Mouse (Mus musculus) cerebellum, adult (tissue): ENCODE measurements around the gene Pou2f3.

Experiments used
- ATAC-seq: cut with Nextera tagmentation; 2 replicates; pipeline ENCODE4 v1.9.2; 2017; ENCODE audit warnings: mild to moderate bottlenecking, moderate library complexity, mixed read lengths; ENCODE audit not compliant: insufficient number of reproducible peaks, low FRiP score, low TSS enrichment

Gene Pou2f3

DNA sequence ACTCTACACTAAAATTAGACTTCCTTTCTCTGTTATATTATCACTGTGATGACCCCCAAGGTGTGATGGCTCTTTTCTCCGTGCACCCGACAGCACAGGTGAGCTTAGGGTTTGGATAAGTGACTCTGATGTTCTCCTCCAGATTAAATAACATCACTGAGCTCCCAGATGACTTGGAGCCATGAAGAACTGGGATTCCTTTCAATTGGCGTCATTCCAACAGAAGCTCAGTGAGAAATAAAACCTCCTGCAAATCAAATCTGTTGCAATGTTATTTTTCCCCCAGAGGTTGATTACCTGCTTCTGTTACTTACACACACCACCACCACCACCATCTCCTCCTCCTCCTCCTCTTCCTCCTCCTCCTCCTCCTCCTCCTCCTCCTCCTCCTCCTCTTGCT lies 116.4 kb downstream of the Pou2f3 start:
- ATAC-seq = no peak

DNA sequence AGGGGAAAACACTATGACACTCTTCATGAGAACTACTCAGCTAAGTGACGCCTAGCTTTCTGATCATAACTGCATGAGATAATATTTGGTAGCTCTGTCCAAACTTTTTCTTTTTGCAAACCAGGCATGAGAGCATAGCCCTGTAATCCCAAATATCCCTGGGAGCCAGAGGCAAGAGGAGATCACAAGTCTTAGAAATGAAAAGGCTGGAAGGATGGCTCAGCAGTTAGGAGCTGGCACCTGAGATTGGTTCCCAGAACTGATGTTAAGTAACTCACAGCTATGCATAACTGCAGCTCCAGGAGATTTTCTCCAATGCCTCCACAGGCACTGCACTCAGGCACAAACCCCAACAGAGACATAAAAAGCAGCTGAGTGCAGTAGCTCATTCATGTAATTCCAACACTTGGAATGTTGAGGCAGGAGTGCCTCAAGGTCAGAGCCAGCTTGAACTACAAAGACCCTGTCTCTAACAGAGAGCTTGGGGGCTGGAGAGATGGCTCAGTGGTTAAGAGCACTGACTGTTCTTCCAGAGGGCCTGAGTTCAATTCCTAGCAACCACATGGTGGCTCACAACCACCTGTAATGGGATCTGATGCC lies 124.4 kb downstream of the Pou2f3 start:
- no peak for ATAC-seq

DNA sequence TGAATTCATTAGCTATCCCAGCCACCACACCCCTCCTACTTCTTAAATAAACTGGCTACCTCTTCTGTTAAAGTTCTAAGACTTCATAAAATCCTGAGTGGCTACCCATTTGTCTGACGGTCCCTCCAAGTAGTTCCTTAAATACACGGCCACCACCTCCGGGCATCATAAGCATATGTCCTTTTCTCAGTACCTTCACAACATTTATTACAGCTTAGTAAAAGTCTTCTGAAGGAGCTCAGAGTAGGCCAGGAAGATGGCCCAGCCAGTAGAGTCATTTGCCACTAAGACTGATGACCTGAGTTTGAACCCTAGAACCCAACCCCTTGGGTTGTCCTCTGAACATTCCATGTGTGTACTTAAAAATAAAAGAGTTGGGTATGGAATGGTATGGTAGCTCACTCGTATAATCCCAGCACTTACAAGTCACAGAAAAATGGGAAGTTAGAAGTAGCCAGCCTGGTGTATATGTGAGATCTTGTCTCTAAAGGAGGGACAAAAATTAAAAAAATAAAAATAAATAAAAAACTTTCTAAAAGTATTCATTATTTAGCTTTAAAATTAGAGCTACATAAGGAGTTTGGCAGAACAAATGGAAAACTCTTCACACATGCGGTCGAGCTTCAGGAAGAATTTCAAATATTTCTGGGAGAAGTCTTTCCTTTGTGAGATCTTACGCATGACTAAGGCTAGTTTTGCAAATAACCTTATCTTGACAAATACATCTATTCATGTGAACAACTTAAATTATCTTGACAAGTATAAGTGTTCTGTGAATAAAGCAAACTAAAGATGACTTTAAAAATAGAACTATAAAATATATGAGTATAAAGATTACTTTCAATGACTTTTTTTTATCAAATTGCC lies 125.4 kb downstream of the Pou2f3 start:
- ATAC-seq = no peak

DNA sequence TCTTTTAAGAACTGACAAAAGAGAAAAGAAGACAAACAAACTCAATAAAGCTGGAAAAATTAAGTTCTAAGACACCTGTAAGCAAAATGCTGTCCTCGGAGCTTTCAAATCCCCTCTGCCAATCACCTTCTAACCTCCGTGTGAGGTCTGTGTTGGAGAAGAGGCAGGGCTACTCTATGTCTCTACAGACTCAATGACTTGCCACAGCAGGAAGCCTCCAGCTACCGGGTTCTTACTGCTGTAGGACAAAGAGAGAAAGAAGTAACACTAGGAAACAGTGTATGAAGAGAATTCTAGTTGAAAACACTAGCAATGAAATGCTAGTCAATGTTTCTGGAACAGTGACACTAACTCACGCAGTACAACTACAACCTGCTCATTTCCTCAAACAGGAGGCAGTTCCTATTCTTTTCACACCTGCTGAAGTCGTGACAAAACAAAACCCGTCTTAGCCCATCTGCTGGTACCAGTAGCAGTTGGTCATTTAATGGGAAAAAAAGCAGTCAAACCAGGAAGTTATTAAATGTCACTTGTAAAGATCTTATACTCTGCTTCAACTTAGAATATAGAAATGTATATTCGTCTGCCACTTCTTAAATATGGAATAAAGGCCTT lies 126.6 kb downstream of the Pou2f3 start:
- no peak for ATAC-seq

DNA sequence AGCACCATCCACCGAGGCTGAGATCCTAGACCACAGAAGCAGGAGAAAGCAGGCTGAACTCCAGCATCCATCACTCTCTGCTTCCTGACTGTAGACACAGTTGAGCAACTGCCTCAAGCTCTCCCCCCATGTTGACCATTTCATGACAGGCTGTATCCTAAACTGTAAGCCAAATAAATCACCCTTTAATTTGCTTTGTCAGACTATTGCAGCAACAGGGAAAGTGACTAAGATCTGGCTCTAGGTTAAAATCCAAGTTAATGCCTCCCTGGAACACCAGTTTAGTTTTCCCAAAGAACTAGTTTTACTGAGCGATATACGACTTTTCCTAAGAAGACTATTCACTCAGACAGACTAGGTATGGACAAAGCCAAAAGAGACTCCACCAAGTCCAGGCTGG lies 131.5 kb downstream of the Pou2f3 start:
- no peak for ATAC-seq

DNA sequence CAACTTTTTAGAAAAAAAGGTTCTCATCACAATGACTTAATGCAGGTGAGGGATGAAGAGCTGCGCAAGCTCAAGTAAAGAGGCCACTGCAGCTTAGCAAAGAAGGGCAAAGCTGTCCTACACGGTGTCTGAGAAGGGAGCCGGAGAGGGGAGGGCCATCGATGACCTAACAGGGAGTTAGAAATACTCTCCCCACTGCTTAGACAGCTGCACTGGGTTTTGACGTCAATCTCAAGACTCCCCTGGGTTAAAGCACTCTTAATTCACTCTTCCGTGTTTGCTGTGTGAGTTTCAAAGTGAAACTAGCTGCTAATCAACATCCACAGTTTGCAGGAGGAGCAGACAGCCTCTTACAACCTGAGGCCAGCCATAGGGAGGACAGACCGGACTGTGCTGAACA lies 134.0 kb downstream of the Pou2f3 start:
- ATAC-seq = no peak

DNA sequence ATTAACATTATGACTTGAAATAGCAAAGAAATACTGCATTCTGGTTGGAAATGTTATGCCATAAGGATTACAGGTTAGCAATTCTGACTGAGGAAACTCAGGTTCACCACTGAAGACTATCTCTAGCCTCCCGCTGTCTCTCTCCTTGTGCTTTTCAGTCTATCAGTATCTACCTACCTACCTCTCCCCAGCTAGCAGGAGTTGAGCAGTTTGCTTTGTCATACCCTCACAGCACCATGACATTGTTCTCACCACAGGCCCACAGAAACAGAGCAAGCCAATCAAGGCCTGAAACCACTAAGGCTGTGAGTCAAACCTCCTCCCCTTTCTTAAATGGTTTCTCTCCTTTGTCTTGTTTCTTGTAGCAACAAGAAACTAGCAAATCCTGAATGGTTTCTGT lies 135.6 kb downstream of the Pou2f3 start:
- no peak for ATAC-seq
